Mouse (Mus musculus): ENCODE data around the gene Gm49601. TPM values are rescaled to one million over a fixed set of nuclear protein-coding genes. Genes with fewer than 3 reads are reported as not detected.

Gene Gm49601
- total and polyA plus RNA-seq, 3 experiments = 1.4 TPM; not detected in 2

- Histone ChIP-seq H3K4me3 (replicated peaks in 1 of 3; ENCODE audit: low read depth in 2 of 3, low read length in 2 of 3, poor library complexity in 1 of 3) (no peak overlapping the region), H3K4me1 (ENCODE audit: control insufficient read depth in 1 of 2, insufficient read depth in 2 of 2) (peaks cover 16 to 19% of the 10 kb centered on the region in 2 experiments), H3K79me2 (replicated peaks; ENCODE audit: control insufficient read depth, extremely low read depth, insufficient read depth, poor library complexity, severe bottlenecking) (no peaks in the 10 kb centered on the region), H3K9me3 (replicated peaks; ENCODE audit: low read length) (no peaks in the 10 kb centered on the region), H3K9ac (ENCODE audit: insufficient read depth, low read depth) (no peak overlapping the region), H3K27me3 (replicated peaks) (no peaks in the 10 kb centered on the region), H3K27ac (ENCODE audit: insufficient read depth, low read depth) (no peak overlapping the region), H3K36me3 (replicated peaks in 1 of 2; ENCODE audit: control insufficient read depth in 1 of 2, insufficient read depth in 1 of 2, low read length in 1 of 2) (no peaks in the 10 kb centered on the region), H3K4me2 (ENCODE audit: insufficient read depth, low read depth, poor library complexity, severe bottlenecking) (no peak overlapping the region)
- TF ChIP-seq SMC3 (IDR thresholded peaks at IDR 0.05; ENCODE audit: low read depth, low read length) (no peak), IRF4 (IDR thresholded peaks at IDR 0.05; ENCODE audit: low read depth, low read length) (0 out of 2 replicates have a peak, but pooled peaks have one; percentile 9), ETS1 (conservative IDR thresholded peaks at IDR 0.05; ENCODE audit: low read depth, low read length) (no peak), UBTF (IDR thresholded peaks at IDR 0.05; ENCODE audit: low read depth, low read length) (no peak), MAZ (IDR thresholded peaks at IDR 0.05; ENCODE audit: low read depth, low read length) (no peak), GABPA (IDR thresholded peaks at IDR 0.05; ENCODE audit: insufficient replicate concordance, low read depth, low read length) (no peak), POLR2A (IDR thresholded peaks at IDR 0.05; ENCODE audit: low read depth, low read length) (no peak), BHLHE40 (IDR thresholded peaks at IDR 0.05; ENCODE audit: low read depth, low read length) (no peak), SIN3A (IDR thresholded peaks at IDR 0.05; ENCODE audit: low read length) (no peak), NRF1 (IDR thresholded peaks at IDR 0.05; ENCODE audit: low read depth, low read length) (no peak), JUN (IDR thresholded peaks at IDR 0.05; ENCODE audit: insufficient read depth, low read depth, low read length) (no peak), ELF1 (IDR thresholded peaks at IDR 0.05; ENCODE audit: low read depth, low read length) (no peak), CHD1 (IDR thresholded peaks at IDR 0.05; ENCODE audit: low read depth, low read length) (peak; percentile 88; the same call in 1 of the 2 replicates), MEF2A (IDR thresholded peaks at IDR 0.05; ENCODE audit: borderline replicate concordance, low read depth, low read length) (peak; percentile 62; the same call in 1 of the 2 replicates)
- no peak for DNase-seq (ENCODE audit: extremely low read depth)
- in situ Hi-C loops (cut with MboI; ENCODE audit: low pct_ligation_motif_present, low pct_unique_long_range_greater_than_20kb, low sequenced_read_pairs) (no loop called here), dilution Hi-C loops (cut with MboI; ENCODE audit: extremely low pct_ligation_motif_present, extremely low pct_unique_long_range_greater_than_20kb, low sequenced_read_pairs) (no loop called here)
Observed at GRCm38 (mm10) chr16:18673005-18673404, 46.8 kb upstream of the Gm49601 start.

- dilution Hi-C loops (cut with MboI; ENCODE audit: extremely low pct_ligation_motif_present, extremely low pct_unique_long_range_greater_than_20kb, low sequenced_read_pairs) = no loop called here
- H3K27ac ChIP-seq (ENCODE audit: insufficient read depth, low read depth) = no peak overlapping the region
- in situ Hi-C loops (cut with MboI; ENCODE audit: low pct_ligation_motif_present, low pct_unique_long_range_greater_than_20kb, low sequenced_read_pairs) = no loop called here
- TF ChIP-seq JUND (conservative IDR thresholded peaks at IDR 0.05; ENCODE audit: low read depth, low read length) = no peak
- no peak for TF ChIP-seq POLR2AphosphoS2 (IDR thresholded peaks at IDR 0.05; ENCODE audit: low read depth, low read length)
- TF ChIP-seq ZNF384 (IDR thresholded peaks at IDR 0.05; ENCODE audit: low read depth, low read length) = peak; percentile 67
- no peak for TF ChIP-seq ZKSCAN1 (IDR thresholded peaks at IDR 0.05; ENCODE audit: borderline replicate concordance, low read depth, low read length)
- TF ChIP-seq TCF12 (IDR thresholded peaks at IDR 0.05; ENCODE audit: low read depth, low read length) = no peak
- TF ChIP-seq NRF1 (IDR thresholded peaks at IDR 0.05; ENCODE audit: low read depth, low read length) = no peak
- no peak for TF ChIP-seq MXI1 (IDR thresholded peaks at IDR 0.05; ENCODE audit: low read depth, low read length)
- 0 out of 2 replicates have a peak, but pooled peaks have one; percentile 24 for TF ChIP-seq MYC (IDR thresholded peaks at IDR 0.05; ENCODE audit: low read depth, low read length)
- no peak for TF ChIP-seq USF1 (IDR thresholded peaks at IDR 0.05; ENCODE audit: low read depth, low read length)
- TF ChIP-seq GABPA (IDR thresholded peaks at IDR 0.05; ENCODE audit: insufficient replicate concordance, low read depth, low read length) = no peak
- TF ChIP-seq RAD21 (IDR thresholded peaks at IDR 0.05; ENCODE audit: low read depth, low read length) = no peak
- no peak for TF ChIP-seq CTCF (conservative IDR thresholded peaks at IDR 0.05 in 1 of 2, IDR thresholded peaks at IDR 0.05 in 1 of 2; ENCODE audit: low read depth in 2 of 2, low read length in 2 of 2)
- TF ChIP-seq SMC3 (IDR thresholded peaks at IDR 0.05; ENCODE audit: low read depth, low read length) = no peak
- no peaks in the 10 kb centered on the region for H3K27me3 ChIP-seq (replicated peaks)
- H3K4me2 ChIP-seq (ENCODE audit: insufficient read depth, low read depth, poor library complexity, severe bottlenecking) = no peak overlapping the region
- no peak for DNase-seq (ENCODE audit: extremely low read depth)
- no peak overlapping the region for H3K9ac ChIP-seq (ENCODE audit: insufficient read depth, low read depth)
- H3K4me3 ChIP-seq (replicated peaks in 1 of 3; ENCODE audit: low read depth in 2 of 3, low read length in 2 of 3, poor library complexity in 1 of 3) = no peak overlapping the region
- H3K9me3 ChIP-seq (replicated peaks; ENCODE audit: low read length) = no peaks in the 10 kb centered on the region
- H3K4me1 ChIP-seq (ENCODE audit: control insufficient read depth in 1 of 2, insufficient read depth in 2 of 2) = peaks cover 16 to 23% of the 10 kb centered on the region in 2 experiments
- no peaks in the 10 kb centered on the region for H3K79me2 ChIP-seq (replicated peaks; ENCODE audit: control insufficient read depth, extremely low read depth, insufficient read depth, poor library complexity, severe bottlenecking)
- H3K36me3 ChIP-seq (replicated peaks in 1 of 2; ENCODE audit: control insufficient read depth in 1 of 2, insufficient read depth in 1 of 2, low read length in 1 of 2) = no peaks in the 10 kb centered on the region
Observed at GRCm38 (mm10) chr16:18672027-18672426, 45.8 kb upstream of the Gm49601 start.

Measured in CH12.LX (cell line).